Mouse (Mus musculus) cortical plate, adult 2 months (tissue): Measurements from ENCODE around the gene Pigb.

ENCODE experiments used
- CTCF ChIP-seq: fragments of 200-500 bp; IDR thresholded peaks from 2 replicates; pipeline ENCODE4 v1.5.1; 2011; ENCODE audit warnings: mild to moderate bottlenecking, control low read depth, low read length; ENCODE audit not compliant: insufficient read depth; ENCODE audit errors: extremely low read depth
- POLR2A ChIP-seq: fragments of 200-500 bp; IDR thresholded peaks from 2 replicates; pipeline ENCODE4 v1.6.1; 2011; ENCODE audit warnings: mild to moderate bottlenecking, low read length, control low read depth; ENCODE audit not compliant: insufficient read depth; ENCODE audit errors: extremely low read depth

- TF ChIP-seq CTCF (no peak), POLR2A (no peak)
Observed at GRCm38 (mm10) chr9:73067086-73067485, 26.9 kb upstream of the Pigb start.
